Mouse (Mus musculus): ENCODE data around the gene Taf1a. TPM values are rescaled to one million over a fixed set of nuclear protein-coding genes. Genes with fewer than 3 reads are reported as not detected.
"Not testable (repeated sequence)": the region's sequence is repeated elsewhere in the genome, so short reads cannot be mapped to it uniquely, and the experiment has no call there.

Taf1a gene
- 3.5 and 5.5 TPM in 2 replicates for polyA plus RNA-seq (2012; rRNA removed)
- 3.5 and 3.8 TPM in 2 replicates for polyA plus RNA-seq (2014; fragmentation: Nextera tagmentation; extraction: Ambion mirVana)

DNA sequence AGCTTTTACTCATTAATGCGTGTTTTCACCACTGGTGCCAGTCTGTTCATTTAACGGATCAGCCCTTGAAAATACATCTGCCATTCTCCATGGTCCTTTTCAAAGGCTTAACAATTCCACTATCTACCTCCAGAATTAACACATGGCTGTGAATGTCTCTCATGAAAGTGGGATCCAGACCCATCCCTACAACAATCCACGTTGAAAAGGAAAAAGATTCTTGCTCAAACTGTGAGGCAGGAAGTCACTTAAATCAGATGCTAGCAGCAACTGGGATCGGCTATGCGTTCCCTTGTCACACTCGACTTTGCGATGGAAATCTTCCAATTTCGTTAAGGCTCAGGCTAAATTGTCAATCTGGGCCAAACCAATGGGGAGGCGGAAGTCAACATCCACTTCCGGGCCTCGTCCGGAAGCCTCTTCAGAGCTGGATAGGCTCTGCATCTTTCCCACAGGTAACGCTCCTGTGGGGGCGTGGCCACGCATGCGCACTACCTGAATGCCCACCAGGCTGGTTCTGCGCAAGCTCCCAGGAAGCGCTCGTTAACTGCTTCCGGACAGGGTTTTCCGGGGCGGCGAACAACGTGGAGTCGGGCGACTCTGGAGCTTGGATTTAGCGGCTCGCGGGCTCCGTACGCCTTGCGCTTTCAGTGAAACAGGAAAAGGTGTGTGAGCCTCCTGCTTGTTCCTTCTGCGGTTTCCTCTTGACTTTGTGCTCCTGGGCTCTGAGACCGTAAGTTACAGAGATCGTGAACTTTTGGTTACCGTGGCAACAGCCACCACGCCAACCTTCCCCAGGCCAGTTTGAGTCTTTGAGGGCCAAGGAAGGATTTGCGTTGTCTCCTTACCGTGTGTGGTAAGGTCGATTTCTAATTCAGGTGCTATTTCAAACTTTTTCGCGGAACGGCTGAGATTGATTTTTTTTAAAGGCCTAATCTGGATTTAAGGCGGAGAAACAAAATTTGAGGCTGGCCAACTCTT lies at the start of gene Taf1a:
Taf1a (plus strand) TSS at position 556 of the 981 bp plus-strand sequence.
- TF ChIP-seq CTCF (IDR thresholded peaks at IDR 0.05; ENCODE audit: low read depth) (no peak), EP300 (IDR thresholded peaks at IDR 0.05; ENCODE audit: low read depth) (no peak)
- 5% methylated on average over 44 of the region's 44 CpGs for WGBS (ENCODE audit: insufficient replicate concordance)
- DNase-seq (ENCODE audit: low read depth in 3 of 3, low spot score in 3 of 3) (peak; percentile 84 to 87 (median 85)), ATAC-seq (ENCODE audit: insufficient read depth) (peak; percentile 99)
- Histone ChIP-seq H3K4me3 (ENCODE audit: insufficient read depth in 1 of 2, low read depth in 2 of 2, low read length in 2 of 2) (peak within 1 kb of the TSS; percentile 63 to 87), H3K27me3 (ENCODE audit: control insufficient read depth, insufficient read depth, low read length) (no peaks in the 10 kb centered on the region), H3K36me3 (replicated peaks; ENCODE audit: control insufficient read depth, insufficient read depth, low read depth) (no peaks in the 10 kb centered on the region), H3K4me2 (ENCODE audit: low read depth) (peak within 1 kb of the TSS; percentile 84), H3K27ac (no peak within 1 kb of the TSS), H3K9ac (replicated peaks) (peak within 1 kb of the TSS; percentile 52), H3K9me3 (ENCODE audit: control insufficient read depth, low read length) (no peaks in the 10 kb centered on the region), H3K4me1 (replicated peaks; ENCODE audit: control insufficient read depth in 2 of 2, insufficient read depth in 2 of 2, low read length in 1 of 2) (peaks cover 4 to 8% of the 10 kb centered on the region in 2 experiments; a peak in 2 of 4 replicates)

DNA sequence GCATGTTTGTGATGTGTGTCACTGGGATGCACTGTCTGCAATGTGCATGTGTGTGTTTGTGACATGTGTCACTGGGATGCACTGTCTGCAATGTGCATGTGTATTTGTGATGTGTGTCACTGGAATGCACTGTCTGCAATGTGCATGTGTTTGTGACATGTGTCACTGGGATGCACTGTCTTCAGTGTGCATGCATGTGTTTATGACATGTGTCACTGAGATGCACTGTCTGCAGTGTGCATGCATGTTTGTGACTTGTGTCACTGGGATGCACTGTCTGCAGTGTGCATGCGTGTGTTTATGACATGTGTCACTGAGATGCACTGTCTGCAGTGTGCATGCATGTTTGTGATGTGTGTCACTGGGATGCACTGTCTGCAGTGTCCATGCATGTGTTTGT lies 45.9 kb upstream of the Taf1a start:
- not testable (repeated sequence) for H3K4me2 ChIP-seq (ENCODE audit: low read depth); H3K4me3 ChIP-seq (ENCODE audit: insufficient read depth in 1 of 2, low read depth in 2 of 2, low read length in 2 of 2); H3K9me3 ChIP-seq (ENCODE audit: control insufficient read depth, low read length); ATAC-seq (ENCODE audit: insufficient read depth); H3K27ac ChIP-seq; DNase-seq (ENCODE audit: low read depth in 3 of 3, low spot score in 3 of 3); H3K4me1 ChIP-seq (replicated peaks; ENCODE audit: control insufficient read depth in 2 of 2, insufficient read depth in 2 of 2, low read length in 1 of 2); H3K27me3 ChIP-seq (ENCODE audit: control insufficient read depth, insufficient read depth, low read length); H3K9ac ChIP-seq (replicated peaks)
- WGBS (ENCODE audit: insufficient replicate concordance): 84% methylated on average over 1 of the region's 1 CpGs
- peaks cover 15% of the 10 kb centered on the region for H3K36me3 ChIP-seq (replicated peaks; ENCODE audit: control insufficient read depth, insufficient read depth, low read depth)

DNA sequence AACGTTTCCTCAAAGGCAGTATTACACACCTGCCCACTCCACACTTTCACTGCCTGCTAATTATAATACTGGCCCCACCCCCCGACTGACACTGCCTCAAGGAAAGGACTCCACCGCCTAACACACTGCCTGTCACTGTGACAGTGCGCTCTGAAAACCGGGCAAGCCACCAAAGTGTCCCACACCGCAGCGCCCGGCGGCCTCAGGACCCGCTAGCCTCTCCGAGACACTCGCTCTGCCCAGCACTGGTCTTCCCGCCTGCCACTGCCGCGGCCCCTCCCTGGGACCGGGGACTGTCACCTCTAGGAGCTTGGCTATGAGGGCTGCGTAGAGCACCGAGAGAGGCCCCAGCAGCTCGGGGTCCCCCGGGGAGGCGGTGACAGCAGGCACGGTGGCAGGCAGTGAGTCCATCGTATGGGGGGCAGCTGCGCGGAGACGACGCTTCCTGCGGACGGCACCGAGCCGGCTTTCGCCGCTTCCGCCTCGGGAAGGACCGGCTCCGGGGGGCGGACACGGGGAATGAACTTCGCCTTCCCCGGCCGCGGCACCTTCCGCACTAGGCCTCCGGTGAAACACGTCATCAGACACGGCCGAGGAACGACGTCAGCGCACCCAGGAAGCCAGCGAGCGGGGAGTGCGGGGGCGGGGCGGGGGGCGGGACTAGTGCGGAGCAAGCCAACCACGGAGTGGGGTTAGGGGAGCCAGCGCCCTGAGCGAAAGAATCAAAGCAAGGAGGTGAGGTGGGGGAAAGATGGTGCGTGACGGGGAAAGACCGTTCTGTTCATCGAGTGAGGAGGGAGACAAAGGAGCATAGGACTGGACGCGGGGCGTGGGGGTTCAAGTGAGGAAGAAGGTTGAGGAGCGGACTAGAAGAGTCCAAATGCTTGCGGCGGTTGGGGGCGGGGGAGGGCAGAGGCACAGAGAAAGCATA lies 43.6 kb upstream of the Taf1a start:
- Histone ChIP-seq H3K36me3 (replicated peaks; ENCODE audit: control insufficient read depth, insufficient read depth, low read depth) (peaks cover 12% of the 10 kb centered on the region), H3K27me3 (ENCODE audit: control insufficient read depth, insufficient read depth, low read length) (no peaks in the 10 kb centered on the region), H3K27ac (peak overlapping the region; percentile 78), H3K9ac (replicated peaks) (peak overlapping the region; percentile 93), H3K4me3 (ENCODE audit: insufficient read depth in 1 of 2, low read depth in 2 of 2, low read length in 2 of 2) (peak overlapping the region; percentile 85 to 93), H3K4me2 (ENCODE audit: low read depth) (peak overlapping the region; percentile 85), H3K9me3 (ENCODE audit: control insufficient read depth, low read length) (no peaks in the 10 kb centered on the region), H3K4me1 (replicated peaks; ENCODE audit: control insufficient read depth in 2 of 2, insufficient read depth in 2 of 2, low read length in 1 of 2) (peaks cover 2 to 4% of the 10 kb centered on the region in 2 experiments)
- DNase-seq (ENCODE audit: low read depth in 3 of 3, low spot score in 3 of 3) (peak; percentile 83 to 85 (median 84)), ATAC-seq (ENCODE audit: insufficient read depth) (peak; percentile 96)
- under 1% methylated on average over 71 of the region's 72 CpGs for WGBS (ENCODE audit: insufficient replicate concordance)
- TF ChIP-seq CTCF (IDR thresholded peaks at IDR 0.05; ENCODE audit: low read depth) (no peak), EP300 (IDR thresholded peaks at IDR 0.05; ENCODE audit: low read depth) (no peak)

DNA sequence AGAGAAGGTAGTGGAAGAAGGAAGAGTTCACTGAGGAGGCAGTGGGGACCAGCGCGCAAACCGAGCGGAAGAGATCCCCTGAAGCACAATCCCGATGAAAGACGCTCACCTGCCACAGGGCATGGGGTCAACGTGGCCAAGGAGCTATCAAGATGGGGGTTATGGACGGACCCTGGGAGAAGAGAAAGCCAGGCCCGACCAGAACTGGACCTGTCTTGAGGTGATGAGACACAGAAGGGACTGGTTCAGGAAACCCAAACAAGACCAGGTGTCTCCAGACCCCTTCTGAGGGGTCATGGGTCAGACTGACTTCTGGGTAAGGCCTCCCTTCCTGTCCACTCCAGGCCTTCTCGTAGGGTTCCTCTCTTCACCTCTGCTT lies 43.0 kb upstream of the Taf1a start:
- DNase-seq (ENCODE audit: low read depth in 3 of 3, low spot score in 3 of 3): no peak

More for the DNA sequence above, 43.0 kb upstream of the Taf1a start:
- Histone ChIP-seq H3K36me3 (replicated peaks; ENCODE audit: control insufficient read depth, insufficient read depth, low read depth) (peaks cover 12% of the 10 kb centered on the region), H3K27ac (peak overlapping the region; percentile 37), H3K9ac (replicated peaks) (peak overlapping the region; percentile 93), H3K27me3 (ENCODE audit: control insufficient read depth, insufficient read depth, low read length) (no peaks in the 10 kb centered on the region), H3K4me3 (ENCODE audit: insufficient read depth in 1 of 2, low read depth in 2 of 2, low read length in 2 of 2) (peak overlapping the region; percentile 85 to 93), H3K4me1 (replicated peaks; ENCODE audit: control insufficient read depth in 2 of 2, insufficient read depth in 2 of 2, low read length in 1 of 2) (peaks cover 2 to 4% of the 10 kb centered on the region in 2 experiments), H3K9me3 (ENCODE audit: control insufficient read depth, low read length) (no peaks in the 10 kb centered on the region), H3K4me2 (ENCODE audit: low read depth) (peak overlapping the region; percentile 85)
- no peak for ATAC-seq (ENCODE audit: insufficient read depth)
- no peak for TF ChIP-seq EP300 (IDR thresholded peaks at IDR 0.05; ENCODE audit: low read depth)
- no peak for TF ChIP-seq CTCF (IDR thresholded peaks at IDR 0.05; ENCODE audit: low read depth)
- WGBS (ENCODE audit: insufficient replicate concordance): 4% methylated on average over 10 of the region's 10 CpGs
